Mouse (Mus musculus): ENCODE measurements at regions not wholly inside any gene's neighbourhood (a gene's known extent, or its start where the extent isn't known, plus 50 kb on each side); places are given as distances from the start of the nearest gene placed in this dataset.
A peak's percentile ranks its signal among the peaks of the same experiment; 100 is the strongest.

GRCm38 (mm10) chr12:45833871-45834270 is 759.4 kb upstream of the Stxbp6 start:
- no peak for DNase-seq (ENCODE audit: low read depth, low spot score)

- DNase-seq (ENCODE audit: low read depth, low spot score): peak; percentile 60
Measured at GRCm38 (mm10) chr12:45833414-45833762, 758.9 kb upstream of the Stxbp6 start.

- peak; percentile 12 for DNase-seq (ENCODE audit: low read depth, low spot score)
Measured at GRCm38 (mm10) chr12:45832671-45833413, 758.3 kb upstream of the Stxbp6 start.

- DNase-seq (ENCODE audit: low read depth, low spot score): no peak
Measured at GRCm38 (mm10) chr12:45824861-45825260, 750.4 kb upstream of the Stxbp6 start.
